Mouse (Mus musculus) intestine, embryonic 16.5 days (tissue): ENCODE results near the gene Lrrc32. TPM values are rescaled to one million over a fixed set of nuclear protein-coding genes. Genes with fewer than 3 reads are reported as not detected.

Source experiments
- ATAC-seq: fragments of 200-750 bp; cut with Nextera tagmentation; 2 replicates; pipeline ENCODE4 v1.8.0; 2017; ENCODE audit warnings: moderate TSS enrichment, moderate library complexity
- H3K27ac ChIP-seq: fragments of 300-500 bp; sonication (generic); 2 replicates; pipeline ENCODE4 v1.5.1; 2014; ENCODE audit warnings: mild to moderate bottlenecking, low read length
- H3K27me3 ChIP-seq: fragments of 300-500 bp; sonication (generic); replicated peaks from 2 replicates; pipeline ENCODE4 v1.6.1; 2014; ENCODE audit warnings: low read length, control low read depth, mixed read lengths; ENCODE audit not compliant: control insufficient read depth, insufficient read depth
- H3K36me3 ChIP-seq: fragments of 300-500 bp; sonication (generic); 2 replicates; pipeline ENCODE4 v1.6.1; 2014; ENCODE audit warnings: low read length, control low read depth; ENCODE audit not compliant: control insufficient read depth, insufficient read depth
- H3K4me1 ChIP-seq: fragments of 300-500 bp; sonication (generic); 2 replicates; pipeline ENCODE4 v1.6.1; 2014; ENCODE audit warnings: low read length, control low read depth, mixed read lengths; ENCODE audit not compliant: control insufficient read depth, insufficient read depth
- H3K4me2 ChIP-seq: fragments of 300-500 bp; sonication (generic); 2 replicates; pipeline ENCODE4 v1.6.1; 2014; ENCODE audit warnings: low read depth, low read length, control low read depth
- H3K4me3 ChIP-seq: fragments of 300-500 bp; sonication (generic); 2 replicates; pipeline ENCODE4 v1.5.1; 2014; ENCODE audit warnings: mild to moderate bottlenecking, low read length
- H3K9ac ChIP-seq: fragments of 300-500 bp; sonication (generic); 2 replicates; pipeline ENCODE4 v1.6.1; 2014; ENCODE audit warnings: low read depth, low read length
- H3K9me3 ChIP-seq: fragments of 300-500 bp; sonication (generic); 2 replicates; pipeline ENCODE4 v1.6.1; 2016; ENCODE audit warnings: low read length, control low read depth; ENCODE audit not compliant: control insufficient read depth
- WGBS: fragments of 180-500 bp; shearing (Covaris S2); extraction: QIAGEN DNeasy Blood & Tissue Kit; methylation state at CpG from one replicate; pipeline ENCODE4 v1.1.7; 2014; 5-methylcytosine and 5-hydroxymethylcytosine counted together
- polyA plus RNA-seq: library from polyadenylated mRNA; unstranded; fragments of >200 nt; fragmentation: Nextera tagmentation; extraction: Ambion mirVana; gene quantifications from 2 replicates; pipeline ENCODE4 v1.2.1, GENCODE M21; 2015

The Lrrc32 gene
- polyA plus RNA-seq, 1 experiment from 2014 or later: 11.3 TPM

- Histone ChIP-seq H3K4me1 (peaks cover 19% of the 10 kb centered on the region), H3K4me2 (no peak overlapping the region), H3K4me3 (no peak overlapping the region), H3K36me3 (no peaks in the 10 kb centered on the region), H3K27ac (no peak overlapping the region), H3K9me3 (no peaks in the 10 kb centered on the region), H3K9ac (no peak overlapping the region), H3K27me3 (peaks cover 1% of the 10 kb centered on the region; the same call in 1 of the 2 replicates)
- 64% methylated on average over 4 of the region's 4 CpGs for WGBS
- no peak for ATAC-seq
Observed at GRCm38 (mm10) chr7:98485508-98485907, 3.6 kb upstream of the Lrrc32 start.

- H3K36me3 ChIP-seq: no peaks in the 10 kb centered on the region
- no peak overlapping the region for H3K27ac ChIP-seq
- 0 out of 2 replicates have a peak overlapping the region, but pooled peaks have one; percentile 24 for H3K9ac ChIP-seq
- 43% methylated on average over 7 of the region's 7 CpGs for WGBS
- no peak overlapping the region for H3K4me2 ChIP-seq
- no peak for ATAC-seq
- H3K4me1 ChIP-seq: peaks cover 19% of the 10 kb centered on the region
- H3K27me3 ChIP-seq: no peaks in the 10 kb centered on the region; the same call in 1 of the 2 replicates
- no peak overlapping the region for H3K4me3 ChIP-seq
- H3K9me3 ChIP-seq: no peaks in the 10 kb centered on the region
Observed at GRCm38 (mm10) chr7:98486471-98486917, 2.6 kb upstream of the Lrrc32 start.

- whole genome bisulfite sequencing: 86% methylated on average over 11 of the region's 11 CpGs
- H3K9ac ChIP-seq: no peak overlapping the region
- H3K4me1 ChIP-seq: peaks cover 19% of the 10 kb centered on the region
Observed at GRCm38 (mm10) chr7:98487202-98487980, 1.7 kb upstream of the Lrrc32 start.

GRCm38 (mm10) chr7:98488398-98489130 is 519 bp upstream of the Lrrc32 start:
- H3K4me2 ChIP-seq: no peak overlapping the region
- H3K27ac ChIP-seq: no peak overlapping the region
- no peaks in the 10 kb centered on the region for H3K36me3 ChIP-seq
- 90% methylated on average over 13 of the region's 13 CpGs for WGBS
- H3K4me3 ChIP-seq: no peak overlapping the region
- H3K4me1 ChIP-seq: peaks cover 8% of the 10 kb centered on the region
- H3K9me3 ChIP-seq: no peaks in the 10 kb centered on the region
- ATAC-seq: no peak
- no peaks in the 10 kb centered on the region; the same call in 1 of the 2 replicates for H3K27me3 ChIP-seq
- H3K9ac ChIP-seq: no peak overlapping the region; the same call in 1 of the 2 replicates

More at GRCm38 (mm10) chr7:98487202-98487980, 1.7 kb upstream of the Lrrc32 start:
- no peak overlapping the region for H3K27ac ChIP-seq
- no peak for ATAC-seq
- H3K4me2 ChIP-seq: no peak overlapping the region
- H3K27me3 ChIP-seq: no peaks in the 10 kb centered on the region; the same call in 1 of the 2 replicates
- H3K9me3 ChIP-seq: no peaks in the 10 kb centered on the region
- no peak overlapping the region for H3K4me3 ChIP-seq
- no peaks in the 10 kb centered on the region for H3K36me3 ChIP-seq

- Histone ChIP-seq H3K36me3 (no peaks in the 10 kb centered on the region), H3K4me3 (peak overlapping the region; percentile 50), H3K9me3 (no peaks in the 10 kb centered on the region), H3K27ac (no peak overlapping the region), H3K27me3 (no peaks in the 10 kb centered on the region; the same call in 1 of the 2 replicates), H3K4me2 (peak overlapping the region; percentile 90), H3K9ac (peak overlapping the region; percentile 58), H3K4me1 (peaks cover 14% of the 10 kb centered on the region)
- under 1% methylated on average over 50 of the region's 50 CpGs for WGBS
- ATAC-seq: peak; percentile 85
Observed at GRCm38 (mm10) chr7:98489623-98490084, 571 bp downstream of the Lrrc32 start.

GRCm38 (mm10) chr7:98490328-98490727 is 1.2 kb downstream of the Lrrc32 start:
- Histone ChIP-seq H3K9ac (peak overlapping the region; percentile 58), H3K4me3 (peak overlapping the region; percentile 50), H3K36me3 (no peaks in the 10 kb centered on the region), H3K4me1 (peaks cover 14% of the 10 kb centered on the region), H3K27ac (peak overlapping the region; percentile 10; the same call in 1 of the 2 replicates), H3K9me3 (no peaks in the 10 kb centered on the region), H3K4me2 (peak overlapping the region; percentile 90), H3K27me3 (no peaks in the 10 kb centered on the region; the same call in 1 of the 2 replicates)
- WGBS: 46% methylated on average over 4 of the region's 4 CpGs
- ATAC-seq: no peak

GRCm38 (mm10) chr7:98490911-98491310 is 1.8 kb downstream of the Lrrc32 start:
- H3K27me3 ChIP-seq: no peaks in the 10 kb centered on the region; the same call in 1 of the 2 replicates
- peak overlapping the region; percentile 90 for H3K4me2 ChIP-seq
- H3K9me3 ChIP-seq: no peaks in the 10 kb centered on the region
- no peaks in the 10 kb centered on the region for H3K36me3 ChIP-seq
- no peak for ATAC-seq
- WGBS: 86% methylated on average over 6 of the region's 6 CpGs
- peak overlapping the region; percentile 58; the same call in 1 of the 2 replicates for H3K9ac ChIP-seq
- no peak overlapping the region for H3K27ac ChIP-seq
- peaks cover 14% of the 10 kb centered on the region for H3K4me1 ChIP-seq
- peak overlapping the region; percentile 50 for H3K4me3 ChIP-seq

GRCm38 (mm10) chr7:98491451-98492200 is 2.5 kb downstream of the Lrrc32 start:
- Histone ChIP-seq H3K4me3 (peak overlapping the region; percentile 50), H3K27me3 (no peaks in the 10 kb centered on the region; the same call in 1 of the 2 replicates), H3K9ac (0 out of 2 replicates have a peak overlapping the region, but pooled peaks have one; percentile 30), H3K36me3 (no peaks in the 10 kb centered on the region), H3K27ac (no peak overlapping the region), H3K4me2 (peak overlapping the region; percentile 90), H3K4me1 (peaks cover 11% of the 10 kb centered on the region), H3K9me3 (no peaks in the 10 kb centered on the region)
- WGBS: 61% methylated on average over 9 of the region's 9 CpGs
- ATAC-seq: no peak
